Mouse (Mus musculus) stomach, postnatal 0 days (tissue): ENCODE data around the gene Ppargc1a. TPM values are rescaled to one million over a fixed set of nuclear protein-coding genes. Genes with fewer than 3 reads are reported as not detected.

ENCODE experiments used
- ATAC-seq: fragments of 200-750 bp; cut with Nextera tagmentation; 2 replicates; pipeline ENCODE4 v1.8.0; 2017; ENCODE audit not compliant: low FRiP score, low TSS enrichment
- DNase-seq: peaks from one replicate; pipeline ENCODE4 v3.0.0-alpha.2; 2016; ENCODE audit warnings: low spot score
- H3K27ac ChIP-seq: fragments of 300-500 bp; sonication (generic); replicated peaks from 2 replicates; pipeline ENCODE4 v1.5.1; 2014; ENCODE audit warnings: mild to moderate bottlenecking, control low read depth
- H3K27me3 ChIP-seq: fragments of 300-500 bp; sonication (generic); 2 replicates; pipeline ENCODE4 v1.6.1; 2014; ENCODE audit warnings: low read length; ENCODE audit not compliant: control insufficient read depth, insufficient read depth
- H3K36me3 ChIP-seq: fragments of 300-500 bp; sonication (generic); 2 replicates; pipeline ENCODE4 v1.6.1; 2014; ENCODE audit warnings: low read length, mixed read lengths; ENCODE audit not compliant: control insufficient read depth, insufficient read depth
- H3K4me1 ChIP-seq: fragments of 300-500 bp; sonication (generic); replicated peaks from 2 replicates; pipeline ENCODE4 v1.6.1; 2014; ENCODE audit warnings: antibody characterized with exemption; ENCODE audit not compliant: control insufficient read depth, insufficient read depth
- H3K4me2 ChIP-seq: fragments of 300-500 bp; sonication (generic); replicated peaks from 2 replicates; pipeline ENCODE4 v1.6.1; 2014; ENCODE audit warnings: low read depth, mild to moderate bottlenecking, control low read depth, moderate library complexity
- H3K4me3 ChIP-seq: fragments of 300-500 bp; sonication (generic); 2 replicates; pipeline ENCODE4 v1.5.1; 2014; ENCODE audit warnings: low read depth, low read length, control low read depth
- H3K9ac ChIP-seq: fragments of 300-500 bp; sonication (generic); 2 replicates; pipeline ENCODE4 v1.6.1; 2014; ENCODE audit warnings: mild to moderate bottlenecking, low read length, control low read depth, mixed read lengths
- H3K9me3 ChIP-seq: fragments of 300-500 bp; sonication (generic); 2 replicates; pipeline ENCODE4 v1.6.1; 2016; ENCODE audit warnings: low read length; ENCODE audit not compliant: control insufficient read depth
- CTCF ChIP-seq: IDR thresholded peaks from 2 replicates; pipeline ENCODE4 v1.5.1; 2016; ENCODE audit warnings: antibody characterized with exemption, low read depth, mild to moderate bottlenecking, moderate library complexity
- EP300 ChIP-seq: optimal IDR thresholded peaks from 2 replicates; pipeline ENCODE3; 2016; ENCODE audit warnings: antibody characterized with exemption
- WGBS: fragments of 180-500 bp; shearing (Covaris S2); extraction: QIAGEN DNeasy Blood & Tissue Kit; methylation state at CpG from one replicate; pipeline ENCODE4 v1.1.7; 2014; 5-methylcytosine and 5-hydroxymethylcytosine counted together
- polyA plus RNA-seq: library from polyadenylated mRNA; unstranded; fragments of >200 nt; fragmentation: Nextera tagmentation; extraction: Ambion mirVana; gene quantifications from 2 replicates; pipeline ENCODE4 v1.2.1, GENCODE M21; 2015

Ppargc1a gene
- polyA plus RNA-seq, 1 experiment from 2014 or later: 5.1 TPM

DNA sequence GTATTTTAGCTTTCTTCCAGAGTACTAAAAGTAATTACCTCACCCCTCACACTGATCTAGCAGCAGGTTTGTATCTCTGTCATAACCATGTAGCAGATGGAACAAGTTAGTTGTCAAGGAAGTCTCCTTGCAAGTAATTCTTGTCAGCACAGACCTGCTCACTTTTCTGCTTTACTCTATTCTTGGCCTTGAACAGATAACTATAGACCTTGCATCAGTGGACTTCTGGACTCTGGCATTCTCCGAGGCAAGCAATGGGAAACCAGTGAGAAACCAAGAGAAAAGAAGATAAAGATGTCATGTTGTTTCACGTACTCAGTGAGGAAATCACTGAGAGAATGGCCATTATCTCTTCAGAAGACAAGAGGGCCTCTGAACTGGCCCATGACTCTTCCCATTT, 152.1 kb downstream of the Ppargc1a start:
- TF ChIP-seq EP300 (no peak), CTCF (no peak)
- no peaks in the 10 kb centered on the region for H3K9me3 ChIP-seq
- 73% methylated on average over 2 of the region's 2 CpGs for WGBS
- no peaks in the 10 kb centered on the region for H3K36me3 ChIP-seq
- no peak overlapping the region for H3K9ac ChIP-seq
- DNase-seq (no peak), ATAC-seq (no peak)
- no peaks in the 10 kb centered on the region for H3K4me1 ChIP-seq
- H3K4me2 ChIP-seq: no peak overlapping the region
- no peak overlapping the region for H3K4me3 ChIP-seq
- no peak overlapping the region for H3K27ac ChIP-seq
- H3K27me3 ChIP-seq: no peaks in the 10 kb centered on the region

DNA sequence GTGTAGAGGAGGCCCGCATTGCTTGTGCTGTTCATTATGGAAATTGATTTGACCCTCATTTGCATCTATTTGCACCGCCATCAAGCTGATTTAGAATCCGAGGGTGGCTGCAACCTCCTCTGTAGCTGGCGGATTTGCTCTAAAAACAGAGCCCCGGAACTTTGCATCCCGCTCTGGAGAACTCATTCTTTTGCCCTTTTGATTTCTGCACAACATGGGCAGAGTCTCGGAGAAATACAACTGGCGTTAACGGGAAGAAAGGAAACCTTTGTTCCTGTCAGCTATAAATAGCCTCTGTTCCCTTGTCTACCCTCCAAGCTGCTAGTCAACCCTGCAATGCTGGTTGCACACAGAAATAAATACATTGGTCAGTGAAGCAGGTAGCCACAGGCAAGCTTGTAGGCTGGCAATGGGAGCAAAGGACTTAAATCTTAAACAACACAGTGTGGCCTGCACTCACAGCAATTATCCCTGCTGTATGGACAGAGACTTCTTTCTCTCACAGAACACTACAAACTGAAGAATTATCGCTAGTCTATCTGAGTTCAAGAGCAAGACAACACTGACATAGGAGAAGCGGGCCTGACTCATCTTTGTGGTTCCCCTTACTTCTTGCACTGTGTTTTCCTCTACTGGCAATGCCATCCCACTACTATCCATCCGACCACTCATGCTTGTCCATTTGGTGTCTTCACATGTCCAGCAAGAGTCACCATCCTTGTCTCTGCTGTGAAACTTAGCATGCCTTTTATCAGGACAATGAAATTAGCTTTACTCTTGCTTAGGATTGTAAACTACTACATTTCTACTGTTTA, 155.0 kb downstream of the Ppargc1a start:
- no peak overlapping the region for H3K4me3 ChIP-seq
- H3K9me3 ChIP-seq: no peaks in the 10 kb centered on the region
- no peaks in the 10 kb centered on the region for H3K36me3 ChIP-seq
- no peak for DNase-seq
- no peak for ATAC-seq
- H3K9ac ChIP-seq: no peak overlapping the region
- H3K27me3 ChIP-seq: no peaks in the 10 kb centered on the region
- no peak for TF ChIP-seq EP300
- TF ChIP-seq CTCF: no peak
- no peaks in the 10 kb centered on the region for H3K4me1 ChIP-seq
- no peak overlapping the region for H3K4me2 ChIP-seq
- 59% methylated on average over 12 of the region's 12 CpGs for WGBS
- no peak overlapping the region for H3K27ac ChIP-seq

DNA sequence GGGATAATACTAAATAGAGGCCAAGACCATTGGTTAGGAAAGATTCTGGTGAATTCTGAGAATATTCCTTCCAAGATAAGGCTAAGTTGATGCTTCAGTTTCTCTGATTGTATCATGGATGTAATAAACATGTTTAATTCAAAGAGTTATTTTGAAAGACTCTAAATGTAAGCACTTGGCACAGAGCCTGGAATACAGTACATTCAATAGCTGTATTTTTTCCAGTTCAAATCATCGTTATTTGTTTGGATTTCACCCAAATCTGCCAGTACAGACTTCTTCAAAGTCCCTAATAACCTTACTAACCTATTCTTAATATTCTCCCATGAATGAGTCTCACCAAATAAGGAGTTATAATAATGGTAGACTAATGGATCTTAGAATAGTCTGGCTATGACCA, 157.5 kb downstream of the Ppargc1a start:
- no peaks in the 10 kb centered on the region for H3K9me3 ChIP-seq
- H3K9ac ChIP-seq: no peak overlapping the region
- ATAC-seq: no peak
- WGBS: 37% methylated on average over 1 of the region's 1 CpGs
- DNase-seq: no peak
- no peaks in the 10 kb centered on the region for H3K27me3 ChIP-seq
- H3K4me3 ChIP-seq: no peak overlapping the region
- H3K27ac ChIP-seq: no peak overlapping the region
- TF ChIP-seq CTCF (no peak), EP300 (no peak)
- no peaks in the 10 kb centered on the region for H3K4me1 ChIP-seq
- no peaks in the 10 kb centered on the region for H3K36me3 ChIP-seq
- H3K4me2 ChIP-seq: no peak overlapping the region

DNA sequence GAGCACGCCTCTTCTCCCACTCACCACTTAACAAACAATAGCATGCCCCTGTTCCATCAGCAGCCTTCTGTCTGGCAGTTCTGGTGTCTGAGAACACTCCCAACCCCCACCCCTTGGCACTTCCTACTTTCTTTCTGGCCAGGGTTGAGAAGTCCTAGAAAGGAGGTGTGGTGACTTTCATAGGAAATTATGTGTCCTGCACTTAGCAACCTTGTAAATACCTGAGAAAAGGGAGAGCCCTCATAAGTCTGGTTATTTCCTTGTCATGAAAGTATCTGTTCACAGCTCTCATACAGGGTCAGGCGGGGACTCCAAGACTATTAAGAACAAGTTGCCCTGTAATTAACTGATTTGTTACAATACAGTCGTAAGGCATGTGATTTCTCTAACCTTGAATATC, 161.1 kb downstream of the Ppargc1a start:
- TF ChIP-seq CTCF (no peak), EP300 (no peak)
- H3K4me2 ChIP-seq: no peak overlapping the region
- H3K4me3 ChIP-seq: no peak overlapping the region
- H3K9ac ChIP-seq: no peak overlapping the region
- H3K27ac ChIP-seq: no peak overlapping the region
- no peaks in the 10 kb centered on the region for H3K9me3 ChIP-seq
- H3K27me3 ChIP-seq: no peaks in the 10 kb centered on the region
- 59% methylated on average over 3 of the region's 3 CpGs for WGBS
- H3K36me3 ChIP-seq: no peaks in the 10 kb centered on the region
- ATAC-seq (peak; percentile 83), DNase-seq (peak; percentile 55)
- no peaks in the 10 kb centered on the region for H3K4me1 ChIP-seq
